Mouse (Mus musculus) embryonic facial prominence, embryonic 13.5 days (tissue): ENCODE results near the gene Pdzd3. TPM values are rescaled to one million over a fixed set of nuclear protein-coding genes. Genes with fewer than 3 reads are reported as not detected.

ENCODE experiments used
- polyA plus RNA-seq: library from polyadenylated mRNA; unstranded; fragments of >200 nt; fragmentation: Nextera tagmentation; extraction: Ambion mirVana; gene quantifications from 2 replicates; pipeline ENCODE4 v1.2.1, GENCODE M21; 2015

Gene Pdzd3
- polyA plus RNA-seq, 1 experiment from 2014 or later, result 0.37 TPM

Other genes with a start within 250 kb of the Pdzd3 start
- gene Thy1, start 208.1 kb downstream of the Pdzd3 start, polyA plus RNA-seq, result 4.3 and 5.6 TPM in 2 replicates
- gene Usp2, start 184.4 kb downstream of the Pdzd3 start, polyA plus RNA-seq, result 14.6 and 15.2 TPM in 2 replicates
- gene Mfrp, start 149.7 kb downstream of the Pdzd3 start, polyA plus RNA-seq, result 0.21 and 0.39 TPM in 2 replicates
- 1.5 and 2.8 TPM in 2 replicates for gene C1qtnf5, start 144.2 kb downstream of the Pdzd3 start, polyA plus RNA-seq
- gene Gm49380, start 138.0 kb downstream of the Pdzd3 start, polyA plus RNA-seq, result 0.30 and 0.48 TPM in 2 replicates
- gene Rnf26, start 138.0 kb downstream of the Pdzd3 start, polyA plus RNA-seq, result 73.3 and 80.1 TPM in 2 replicates
- 25.6 and 28.9 TPM in 2 replicates for gene Mcam, start 117.0 kb downstream of the Pdzd3 start, polyA plus RNA-seq
- 17.3 and 19.5 TPM in 2 replicates for gene Cbl, start 17.4 kb downstream of the Pdzd3 start, polyA plus RNA-seq
- not detected in 2 replicates for gene Ccdc153, start 10.8 kb downstream of the Pdzd3 start, polyA plus RNA-seq
- gene Nlrx1, start 17.1 kb upstream of the Pdzd3 start, polyA plus RNA-seq, result 8.2 and 9.8 TPM in 2 replicates
- 6.1 and 6.5 TPM in 2 replicates for gene Abcg4, start 37.1 kb upstream of the Pdzd3 start, polyA plus RNA-seq
- 27.9 and 30.6 TPM in 2 replicates for gene Hinfp, start 54.2 kb upstream of the Pdzd3 start, polyA plus RNA-seq
- 8.3 TPM in 2 replicates for gene C2cd2l, start 68.8 kb upstream of the Pdzd3 start, polyA plus RNA-seq
- 38.4 and 40.5 TPM in 2 replicates for gene Dpagt1, start 74.5 kb upstream of the Pdzd3 start, polyA plus RNA-seq
- 365 and 385 TPM in 2 replicates for gene H2afx, start 83.2 kb upstream of the Pdzd3 start, polyA plus RNA-seq
- 114 and 119 TPM in 2 replicates for gene Hmbs, start 92.8 kb upstream of the Pdzd3 start, polyA plus RNA-seq
- gene Vps11, start 110.2 kb upstream of the Pdzd3 start, polyA plus RNA-seq, result 27.7 and 28.2 TPM in 2 replicates
- gene Hyou1, start 128.0 kb upstream of the Pdzd3 start, polyA plus RNA-seq, result 30.8 and 31.6 TPM in 2 replicates
- gene Slc37a4, start 145.4 kb upstream of the Pdzd3 start, polyA plus RNA-seq, result 12.2 and 13.4 TPM in 2 replicates
- gene Rps25, start 155.7 kb upstream of the Pdzd3 start, polyA plus RNA-seq, result 2,222 and 2,384 TPM in 2 replicates
- 165 and 174 TPM in 2 replicates for gene Trappc4, start 156.1 kb upstream of the Pdzd3 start, polyA plus RNA-seq
- 33.3 and 35.3 TPM in 2 replicates for gene Ccdc84, start 167.1 kb upstream of the Pdzd3 start, polyA plus RNA-seq
- gene Foxr1, start 189.7 kb upstream of the Pdzd3 start, polyA plus RNA-seq, result not detected in 2 replicates
- 2.8 and 2.9 TPM in 2 replicates for gene Upk2, start 203.5 kb upstream of the Pdzd3 start, polyA plus RNA-seq
- 18.2 and 19.3 TPM in 2 replicates for gene Bcl9l, start 231.4 kb upstream of the Pdzd3 start, polyA plus RNA-seq